Mouse (Mus musculus) heart, postnatal 0 days (tissue): ENCODE data around the gene Gm10643.

Experiments used
- CTCF ChIP-seq: IDR thresholded peaks from 2 replicates; pipeline ENCODE4 v1.5.1; 2016; ENCODE audit warnings: antibody characterized with exemption, control low read depth, low read depth
- EP300 ChIP-seq: IDR thresholded peaks from 2 replicates; pipeline ENCODE4 v1.6.1; 2016; ENCODE audit warnings: antibody characterized with exemption, low read depth

DNA sequence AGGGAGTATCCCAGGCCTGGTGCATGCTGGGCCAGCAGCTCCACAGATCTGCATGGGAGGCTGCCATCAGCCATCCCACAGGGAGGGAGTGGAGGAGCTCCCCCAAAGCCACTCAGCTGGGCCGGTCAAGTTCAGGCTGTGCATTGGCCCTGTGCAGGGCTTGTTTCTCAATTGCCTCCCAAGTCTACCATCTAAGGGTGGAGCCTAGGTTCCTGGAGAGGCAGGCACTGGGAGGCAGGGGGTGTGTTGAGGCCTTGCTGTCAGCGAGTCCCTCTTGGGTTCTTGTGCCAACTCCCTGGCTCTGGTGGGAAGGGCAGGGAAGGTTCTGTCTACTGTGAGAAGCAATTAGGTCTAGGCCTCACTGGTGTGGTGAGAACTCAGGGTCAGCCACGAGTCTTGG, 7.0 kb upstream of the Gm10643 start:
- TF ChIP-seq CTCF (no peak), EP300 (no peak)
